Mouse (Mus musculus) central nervous system, embryonic 14 days (tissue): ENCODE data around the gene Cmip. TPM values are rescaled to one million over a fixed set of nuclear protein-coding genes. Genes with fewer than 3 reads are reported as not detected.

Experiments
- polyA plus RNA-seq: library from polyadenylated mRNA; depleted of rRNA; stranded (reverse); fragments of >200 nt; gene quantifications from 2 replicates; pipeline ENCODE4 v1.2.3, GENCODE M21; 2012; rRNA removed

The Cmip gene
- polyA plus RNA-seq: 122 and 133 TPM in 2 replicates

DNA sequence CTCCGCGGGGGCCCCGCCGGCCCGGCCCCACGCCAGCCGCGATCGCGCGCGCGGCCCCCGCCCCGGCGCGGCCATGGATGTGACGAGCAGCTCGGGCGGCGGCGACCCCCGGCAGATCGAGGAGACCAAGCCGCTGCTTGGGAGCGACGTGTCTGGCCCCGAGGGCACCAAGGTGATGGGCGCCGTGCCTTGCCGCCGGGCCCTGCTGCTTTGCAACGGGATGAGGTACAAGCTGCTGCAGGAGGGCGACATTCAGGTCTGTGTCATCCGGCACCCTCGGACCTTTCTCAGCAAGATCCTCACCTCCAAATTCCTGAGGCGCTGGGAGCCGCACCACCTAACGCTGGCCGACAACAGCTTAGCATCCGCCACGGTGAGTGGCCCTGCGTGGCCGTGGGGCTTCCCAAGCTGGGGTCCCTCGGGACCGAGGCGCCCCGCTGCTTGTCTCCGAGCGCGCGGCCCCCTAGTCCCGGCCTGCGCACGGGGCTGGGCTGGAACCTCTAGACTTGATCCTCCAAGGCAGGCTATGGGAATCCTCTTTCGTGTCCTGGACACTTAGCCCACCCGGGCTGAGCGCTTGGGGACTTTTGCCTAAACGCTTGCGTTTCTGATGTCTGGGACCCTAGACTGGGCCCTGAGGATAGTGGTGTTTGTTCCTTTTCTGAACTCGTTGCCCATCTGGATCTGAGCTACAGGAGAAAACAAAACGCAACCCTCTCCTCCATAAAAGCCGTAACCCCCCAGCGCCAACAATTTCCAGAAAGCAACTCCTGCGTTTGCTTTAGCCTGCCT, at the start of gene Cmip:
Cmip (plus strand) TSS at position 36 of the 792 bp plus-strand sequence.

DNA sequence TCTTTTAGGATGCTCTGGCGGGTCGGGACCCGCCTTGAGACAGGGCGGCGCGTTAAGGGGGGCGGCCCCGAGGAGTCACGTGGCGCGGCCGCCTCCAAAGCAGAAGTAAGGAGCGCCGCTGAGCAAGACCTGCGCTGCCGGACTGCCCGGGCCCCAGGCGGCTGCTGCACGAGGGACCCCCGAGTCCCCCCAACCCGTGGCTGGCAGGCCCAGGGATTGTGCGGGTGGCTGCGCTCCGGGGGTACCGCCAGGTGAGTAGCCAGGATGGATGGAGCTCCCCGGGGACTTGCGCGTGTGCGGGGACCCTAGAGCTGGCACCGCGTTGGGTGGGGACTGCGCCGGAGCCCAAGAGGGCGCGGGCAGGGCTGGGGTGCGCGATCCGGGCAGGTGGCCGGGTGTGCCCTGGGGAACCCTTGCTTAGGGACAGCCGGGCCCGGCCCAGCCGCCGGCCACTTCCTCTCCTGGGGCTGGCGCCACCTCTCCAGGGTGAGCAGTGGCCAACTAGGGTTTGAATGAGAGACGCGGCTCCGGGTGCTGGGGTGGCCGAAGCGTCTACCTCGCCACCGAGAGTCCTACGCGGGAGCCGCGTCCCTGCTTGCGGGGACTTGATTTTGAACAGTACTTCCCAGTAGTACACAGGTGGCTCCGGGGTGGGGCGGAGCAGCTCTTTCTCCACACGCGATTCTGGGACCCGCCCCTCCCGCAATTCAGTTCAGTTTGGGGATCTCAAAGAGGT, 241.5 kb downstream of the Cmip start, which contains the start of gene Plcg2:
Plcg2 (plus strand) TSS at position 113 of the 736 bp plus-strand sequence.

Other genes starting within 250 kb of the Cmip start
- 0.01 and 0.05 TPM in 2 replicates for gene Pkd1l2, start 174.6 kb upstream of the Cmip start, polyA plus RNA-seq
- 0.06 and 0.14 TPM in 2 replicates for gene Bco1, start 161.2 kb upstream of the Cmip start, polyA plus RNA-seq
- gene Gan, start 98.9 kb upstream of the Cmip start, polyA plus RNA-seq: 8.8 and 9.2 TPM in 2 replicates
- gene Plcg2, start 241.2 kb downstream of the Cmip start, polyA plus RNA-seq: 1.3 and 2.0 TPM in 2 replicates